Mouse (Mus musculus): ENCODE measurements around the gene Epb41l2. TPM values are rescaled to one million over a fixed set of nuclear protein-coding genes. Genes with fewer than 3 reads are reported as not detected.

The Epb41l2 gene
- polyA plus RNA-seq (2012; rRNA removed) = 36.6 and 44.5 TPM in 2 replicates

DNA sequence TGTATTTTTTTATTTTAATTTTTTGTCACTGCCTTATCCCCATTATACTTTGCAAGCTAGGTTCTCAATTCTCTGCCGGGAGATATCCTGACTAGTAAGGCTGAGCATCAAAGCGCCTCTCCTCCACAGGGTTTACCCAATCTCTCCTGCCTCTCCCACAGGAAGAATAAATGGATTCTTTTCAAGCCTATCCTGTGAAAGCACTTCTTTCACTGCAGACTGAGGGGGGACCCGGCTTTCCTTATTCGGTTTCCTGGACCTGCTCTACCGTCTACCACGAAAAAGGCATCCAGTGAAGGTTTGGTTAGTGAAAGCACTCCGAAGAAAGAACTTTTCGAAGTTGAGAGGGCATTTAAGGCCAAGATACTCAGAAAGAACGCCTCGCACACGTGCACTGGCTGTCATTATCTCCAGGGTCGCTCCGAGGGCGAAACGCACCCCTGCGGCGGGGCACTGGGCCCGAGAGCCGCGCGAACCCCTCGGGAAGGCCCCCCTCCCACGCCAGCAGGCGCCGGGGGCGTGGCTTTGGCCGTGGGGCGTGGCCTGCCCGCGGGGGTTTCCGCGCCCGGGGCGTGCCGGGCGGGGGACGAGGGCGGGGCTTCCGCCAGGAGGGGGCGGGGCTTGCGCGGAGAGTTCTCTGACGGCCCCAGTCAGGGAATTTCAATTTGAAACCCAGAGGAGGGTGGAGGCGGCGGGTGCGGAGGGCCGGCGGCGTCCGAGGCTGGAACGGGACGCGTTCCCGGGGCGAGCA lies at the start of gene Epb41l2:
Epb41l2 (plus strand) TSS at position 591 of the 751 bp plus-strand sequence.
- H3K36me3 ChIP-seq (ENCODE audit: control insufficient read depth, insufficient read depth, low read length) = no peaks in the 10 kb centered on the region
- peak; percentile 76 for TF ChIP-seq POLR2A (IDR thresholded peaks at IDR 0.05; ENCODE audit: low read depth, low read length)
- no peak for TF ChIP-seq CTCF (IDR thresholded peaks at IDR 0.05; ENCODE audit: extremely low read depth, insufficient read depth, insufficient read length, insufficient replicate concordance)
- H3K4me1 ChIP-seq (ENCODE audit: control insufficient read depth, insufficient read depth, insufficient read length) = peaks cover 9% of the 10 kb centered on the region
- H3K27me3 ChIP-seq (ENCODE audit: control insufficient read depth, insufficient read depth, low read length) = no peaks in the 10 kb centered on the region
- DNase-seq (ENCODE audit: low read depth in 1 of 2, low spot score in 2 of 2) = peak; percentile 65 to 88
- 3% methylated on average over 55 of the region's 55 CpGs for WGBS
- peak within 1 kb of the TSS; percentile 98 for H3K4me3 ChIP-seq (ENCODE audit: extremely low read depth, insufficient read depth, insufficient read length)
- peak within 1 kb of the TSS; percentile 83 for H3K27ac ChIP-seq (ENCODE audit: insufficient read depth, low read length)

DNA sequence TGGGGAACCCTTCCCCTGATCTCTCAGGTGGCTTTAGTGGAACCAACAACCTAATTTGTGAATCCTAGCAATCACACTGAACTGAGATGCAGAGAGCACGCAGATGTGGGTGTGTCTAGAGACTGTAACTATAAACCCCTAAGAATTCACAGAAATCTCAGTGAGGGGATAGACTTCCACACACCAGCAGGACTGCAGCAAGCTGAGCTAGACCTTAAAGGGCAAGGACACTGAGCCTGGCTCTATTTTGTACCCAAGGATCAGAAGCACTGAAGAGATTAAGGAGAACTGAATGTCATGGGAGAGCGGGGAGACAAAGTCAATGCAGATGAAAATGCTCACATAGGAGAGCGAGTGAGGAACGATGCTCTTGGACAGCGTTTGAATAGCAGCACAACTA lies 49.6 kb upstream of the Epb41l2 start:
- WGBS = 89% methylated on average over 5 of the region's 5 CpGs
- no peaks in the 10 kb centered on the region for H3K27me3 ChIP-seq (ENCODE audit: control insufficient read depth, insufficient read depth, low read length)
- H3K4me1 ChIP-seq (ENCODE audit: control insufficient read depth, insufficient read depth, insufficient read length) = peaks cover 2% of the 10 kb centered on the region; the same call in 1 of the 2 replicates
- no peak for DNase-seq (ENCODE audit: low read depth in 1 of 2, low spot score in 2 of 2)
- TF ChIP-seq POLR2A (IDR thresholded peaks at IDR 0.05; ENCODE audit: low read depth, low read length) (no peak), CTCF (IDR thresholded peaks at IDR 0.05; ENCODE audit: extremely low read depth, insufficient read depth, insufficient read length, insufficient replicate concordance) (no peak)
- H3K27ac ChIP-seq (ENCODE audit: insufficient read depth, low read length) = no peak overlapping the region
- no peaks in the 10 kb centered on the region for H3K36me3 ChIP-seq (ENCODE audit: control insufficient read depth, insufficient read depth, low read length)
- H3K4me3 ChIP-seq (ENCODE audit: extremely low read depth, insufficient read depth, insufficient read length) = no peak overlapping the region

DNA sequence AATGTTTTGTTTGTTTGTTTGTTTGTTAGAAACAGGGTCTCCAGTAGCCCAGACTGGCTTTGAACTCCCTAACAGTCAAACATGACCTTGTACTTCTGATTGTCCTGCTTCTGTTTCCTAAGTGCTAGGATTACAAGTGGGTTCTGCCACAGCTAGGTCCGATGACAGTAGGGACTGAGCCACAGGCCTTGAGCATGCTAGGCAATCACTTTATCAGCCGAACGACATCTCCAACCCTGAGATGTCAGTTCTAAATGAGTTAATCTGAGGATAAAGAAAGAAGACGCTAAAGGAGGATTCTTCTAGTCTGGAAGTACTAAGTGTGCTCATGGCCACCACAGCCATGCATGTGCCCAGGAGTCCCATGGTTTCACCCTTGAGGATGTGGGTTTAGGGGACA lies 48.9 kb upstream of the Epb41l2 start:
- DNase-seq (ENCODE audit: low read depth in 1 of 2, low spot score in 2 of 2) = no peak
- WGBS = 94% methylated on average over 4 of the region's 4 CpGs
- TF ChIP-seq POLR2A (IDR thresholded peaks at IDR 0.05; ENCODE audit: low read depth, low read length) (no peak), CTCF (IDR thresholded peaks at IDR 0.05; ENCODE audit: extremely low read depth, insufficient read depth, insufficient read length, insufficient replicate concordance) (no peak)
- no peaks in the 10 kb centered on the region for H3K27me3 ChIP-seq (ENCODE audit: control insufficient read depth, insufficient read depth, low read length)
- no peaks in the 10 kb centered on the region for H3K36me3 ChIP-seq (ENCODE audit: control insufficient read depth, insufficient read depth, low read length)
- peaks cover 2% of the 10 kb centered on the region; the same call in 1 of the 2 replicates for H3K4me1 ChIP-seq (ENCODE audit: control insufficient read depth, insufficient read depth, insufficient read length)
- H3K27ac ChIP-seq (ENCODE audit: insufficient read depth, low read length) = no peak overlapping the region
- no peak overlapping the region for H3K4me3 ChIP-seq (ENCODE audit: extremely low read depth, insufficient read depth, insufficient read length)

DNA sequence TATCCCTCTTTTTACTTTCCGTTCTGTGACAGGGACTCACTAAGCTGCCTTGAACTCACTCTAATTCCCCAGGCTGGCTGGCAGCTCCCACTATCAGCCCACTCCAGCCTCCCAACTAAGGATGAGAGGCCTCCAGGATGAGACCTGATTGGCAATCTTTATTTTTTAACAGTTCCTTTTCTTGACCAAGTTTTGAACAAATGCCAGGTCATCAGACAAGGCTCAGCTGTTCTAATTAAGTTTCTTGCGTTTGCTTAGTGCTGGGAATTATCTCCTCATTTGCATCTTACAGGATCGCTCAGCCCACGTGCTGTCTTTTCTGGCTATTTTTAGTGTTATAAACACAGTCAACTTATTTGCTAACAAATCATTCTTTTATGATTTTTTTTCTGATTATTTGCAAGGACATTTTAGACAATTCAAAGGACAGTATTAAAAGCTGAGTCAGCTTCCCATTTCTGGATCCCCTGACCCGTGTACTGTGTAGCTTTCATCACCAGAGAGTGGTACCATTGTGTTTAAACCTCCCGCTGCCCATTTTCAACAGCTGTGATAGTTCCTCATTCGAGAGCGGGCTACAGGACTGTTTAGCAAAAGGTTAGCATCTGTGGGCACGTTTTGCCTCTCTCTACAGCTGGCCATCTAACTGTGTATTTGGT lies 47.9 kb upstream of the Epb41l2 start:
- no peak for TF ChIP-seq CTCF (IDR thresholded peaks at IDR 0.05; ENCODE audit: extremely low read depth, insufficient read depth, insufficient read length, insufficient replicate concordance)
- no peak for TF ChIP-seq POLR2A (IDR thresholded peaks at IDR 0.05; ENCODE audit: low read depth, low read length)
- H3K4me3 ChIP-seq (ENCODE audit: extremely low read depth, insufficient read depth, insufficient read length) = no peak overlapping the region

DNA sequence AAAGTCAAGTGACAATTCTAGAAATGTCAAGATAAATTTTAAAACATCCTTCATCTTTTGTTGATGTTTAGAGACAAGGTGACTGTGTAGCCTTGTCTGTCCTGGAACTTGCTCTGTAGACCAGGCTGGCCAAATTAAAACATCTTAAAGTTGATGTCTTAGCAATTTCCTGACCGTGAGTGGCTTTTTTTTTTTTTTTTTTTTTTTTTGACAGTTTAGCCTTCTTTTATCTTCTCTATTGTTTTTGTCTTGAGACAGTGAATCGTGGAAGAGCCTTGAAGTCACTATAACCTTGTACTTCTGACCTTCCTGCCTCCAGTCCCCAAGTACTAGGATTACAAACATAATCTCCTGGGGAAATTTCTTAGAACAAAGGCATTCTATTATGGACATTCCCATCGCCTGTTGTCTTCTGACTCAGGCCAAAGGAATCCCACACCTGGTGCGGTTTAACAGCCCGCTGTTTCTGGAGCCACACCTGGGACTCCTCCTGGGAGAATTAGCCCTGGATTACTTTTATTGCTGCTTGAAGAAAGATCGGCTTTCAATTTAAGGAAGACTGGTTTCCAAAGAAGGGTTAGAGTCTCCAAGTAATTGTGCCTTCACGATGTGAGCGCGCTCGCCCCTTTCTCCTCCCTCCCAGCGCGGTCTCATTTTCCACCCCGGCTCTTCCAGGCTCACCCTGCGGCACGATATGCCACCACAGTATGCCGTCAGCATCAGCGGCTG lies 45.6 kb upstream of the Epb41l2 start:
- H3K27ac ChIP-seq (ENCODE audit: insufficient read depth, low read length) = no peak overlapping the region
- 84% methylated on average over 17 of the region's 17 CpGs for WGBS

More for the DNA sequence above, 47.9 kb upstream of the Epb41l2 start:
- Histone ChIP-seq H3K27ac (ENCODE audit: insufficient read depth, low read length) (no peak overlapping the region), H3K27me3 (ENCODE audit: control insufficient read depth, insufficient read depth, low read length) (no peaks in the 10 kb centered on the region), H3K4me1 (ENCODE audit: control insufficient read depth, insufficient read depth, insufficient read length) (peaks cover 2% of the 10 kb centered on the region; the same call in 1 of the 2 replicates), H3K36me3 (ENCODE audit: control insufficient read depth, insufficient read depth, low read length) (no peaks in the 10 kb centered on the region)
- WGBS = 30% methylated on average over 9 of the region's 9 CpGs
- peak in 1 of 2 experiments; percentile 14 for DNase-seq (ENCODE audit: low read depth in 1 of 2, low spot score in 2 of 2)

DNA sequence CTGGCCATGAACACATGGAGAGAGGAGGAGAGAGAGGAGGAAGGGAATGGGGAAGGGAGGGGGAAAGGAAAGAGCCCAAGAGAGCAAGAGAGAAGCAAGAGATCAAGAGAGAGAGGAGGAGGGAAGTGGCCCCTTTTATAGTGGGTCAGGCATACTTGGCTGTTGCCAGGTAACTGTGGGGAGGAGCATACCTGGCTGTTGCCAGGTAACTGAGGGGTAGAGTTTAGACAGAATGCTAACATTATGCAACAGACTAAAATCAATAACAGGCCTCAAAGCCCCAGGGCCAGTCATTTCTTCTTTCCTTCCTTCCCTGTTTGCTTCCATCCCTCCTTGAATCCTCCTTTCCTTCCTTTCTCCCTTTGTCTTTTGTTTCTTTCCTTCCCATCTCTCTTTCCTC lies 41.9 kb upstream of the Epb41l2 start:
- no peak overlapping the region for H3K4me3 ChIP-seq (ENCODE audit: extremely low read depth, insufficient read depth, insufficient read length)
- DNase-seq (ENCODE audit: low read depth in 1 of 2, low spot score in 2 of 2) = no peak
- no peak overlapping the region for H3K27ac ChIP-seq (ENCODE audit: insufficient read depth, low read length)
- no peaks in the 10 kb centered on the region for H3K4me1 ChIP-seq (ENCODE audit: control insufficient read depth, insufficient read depth, insufficient read length)
- no peak for TF ChIP-seq POLR2A (IDR thresholded peaks at IDR 0.05; ENCODE audit: low read depth, low read length)
- no peak for TF ChIP-seq CTCF (IDR thresholded peaks at IDR 0.05; ENCODE audit: extremely low read depth, insufficient read depth, insufficient read length, insufficient replicate concordance)
- no peaks in the 10 kb centered on the region for H3K27me3 ChIP-seq (ENCODE audit: control insufficient read depth, insufficient read depth, low read length)
- H3K36me3 ChIP-seq (ENCODE audit: control insufficient read depth, insufficient read depth, low read length) = no peaks in the 10 kb centered on the region

More for the DNA sequence above, 45.6 kb upstream of the Epb41l2 start:
- no peak for TF ChIP-seq CTCF (IDR thresholded peaks at IDR 0.05; ENCODE audit: extremely low read depth, insufficient read depth, insufficient read length, insufficient replicate concordance)
- TF ChIP-seq POLR2A (IDR thresholded peaks at IDR 0.05; ENCODE audit: low read depth, low read length) = no peak
- H3K36me3 ChIP-seq (ENCODE audit: control insufficient read depth, insufficient read depth, low read length) = no peaks in the 10 kb centered on the region
- H3K4me1 ChIP-seq (ENCODE audit: control insufficient read depth, insufficient read depth, insufficient read length) = peaks cover 2% of the 10 kb centered on the region; the same call in 1 of the 2 replicates
- no peak overlapping the region for H3K4me3 ChIP-seq (ENCODE audit: extremely low read depth, insufficient read depth, insufficient read length)
- H3K27me3 ChIP-seq (ENCODE audit: control insufficient read depth, insufficient read depth, low read length) = no peaks in the 10 kb centered on the region
- DNase-seq (ENCODE audit: low read depth in 1 of 2, low spot score in 2 of 2) = no peak

All from spleen, adult 2 months (tissue).